Mouse (Mus musculus) heart, postnatal 0 days (tissue): ENCODE measurements around the gene Dnajc17. TPM values are rescaled to one million over a fixed set of nuclear protein-coding genes. Genes with fewer than 3 reads are reported as not detected.

Experiments
- ATAC-seq: fragments of 200-750 bp; cut with Nextera tagmentation; 2 replicates; pipeline ENCODE4 v1.8.0; 2017; ENCODE audit warnings: low read depth, moderate number of reproducible peaks, moderate library complexity; ENCODE audit not compliant: insufficient read depth
- DNase-seq: peaks from one replicate; pipeline ENCODE4 v3.0.0-alpha.2; 2016; ENCODE audit warnings: low spot score
- H3K27ac ChIP-seq: fragments of 300-500 bp; sonication (generic); 2 replicates; pipeline ENCODE4 v1.5.1; 2014; ENCODE audit warnings: low read depth, mild to moderate bottlenecking
- H3K27me3 ChIP-seq: fragments of 300-500 bp; sonication (generic); 2 replicates; pipeline ENCODE4 v1.6.1; 2014; ENCODE audit warnings: low read length, mixed read lengths; ENCODE audit not compliant: control insufficient read depth, insufficient read depth
- H3K36me3 ChIP-seq: fragments of 300-500 bp; sonication (generic); replicated peaks from 2 replicates; pipeline ENCODE4 v1.6.1; 2014; ENCODE audit warnings: low read length, mixed read lengths; ENCODE audit not compliant: control insufficient read depth, insufficient read depth
- H3K4me1 ChIP-seq: fragments of 300-500 bp; sonication (generic); 2 replicates; pipeline ENCODE4 v1.6.1; 2014; ENCODE audit warnings: antibody characterized with exemption; ENCODE audit not compliant: control insufficient read depth, insufficient read depth
- H3K4me2 ChIP-seq: fragments of 300-500 bp; sonication (generic); 2 replicates; pipeline ENCODE4 v1.6.1; 2014; ENCODE audit warnings: low read depth, mild to moderate bottlenecking, low read length, moderate library complexity
- H3K4me3 ChIP-seq: fragments of 300-500 bp; sonication (generic); 2 replicates; pipeline ENCODE4 v1.5.1; 2014; ENCODE audit warnings: low read depth, low read length
- H3K9ac ChIP-seq: fragments of 300-500 bp; sonication (generic); replicated peaks from 2 replicates; pipeline ENCODE4 v1.6.1; 2014; ENCODE audit warnings: low read depth, low read length, mixed read lengths
- H3K9me3 ChIP-seq: fragments of 300-500 bp; sonication (generic); replicated peaks from 2 replicates; pipeline ENCODE4 v1.6.1; 2016; ENCODE audit warnings: low read length; ENCODE audit not compliant: control insufficient read depth
- CTCF ChIP-seq: IDR thresholded peaks from 2 replicates; pipeline ENCODE4 v1.5.1; 2016; ENCODE audit warnings: antibody characterized with exemption, control low read depth, low read depth
- EP300 ChIP-seq: IDR thresholded peaks from 2 replicates; pipeline ENCODE4 v1.6.1; 2016; ENCODE audit warnings: antibody characterized with exemption, low read depth
- WGBS: fragments of 180-500 bp; shearing (Covaris S2); extraction: QIAGEN DNeasy Blood & Tissue Kit; methylation state at CpG from one replicate; pipeline ENCODE4 v1.1.7; 2014; 5-methylcytosine and 5-hydroxymethylcytosine counted together
- polyA plus RNA-seq: library from polyadenylated mRNA; unstranded; fragments of >200 nt; fragmentation: Nextera tagmentation; extraction: Ambion mirVana; gene quantifications from 2 replicates; pipeline ENCODE4 v1.2.1, GENCODE M21; 2015
- total RNA-seq: library from RNA; depleted of rRNA; stranded (reverse); fragments of >200 nt; gene quantifications from 2 replicates; pipeline ENCODE4 v1.2.3, GENCODE M21; 2014; ENCODE audit warnings: low replicate concordance

The Dnajc17 gene
- total and polyA plus RNA-seq, 2 experiments from 2014 or later, result 8.8 to 18.7 TPM

DNA sequence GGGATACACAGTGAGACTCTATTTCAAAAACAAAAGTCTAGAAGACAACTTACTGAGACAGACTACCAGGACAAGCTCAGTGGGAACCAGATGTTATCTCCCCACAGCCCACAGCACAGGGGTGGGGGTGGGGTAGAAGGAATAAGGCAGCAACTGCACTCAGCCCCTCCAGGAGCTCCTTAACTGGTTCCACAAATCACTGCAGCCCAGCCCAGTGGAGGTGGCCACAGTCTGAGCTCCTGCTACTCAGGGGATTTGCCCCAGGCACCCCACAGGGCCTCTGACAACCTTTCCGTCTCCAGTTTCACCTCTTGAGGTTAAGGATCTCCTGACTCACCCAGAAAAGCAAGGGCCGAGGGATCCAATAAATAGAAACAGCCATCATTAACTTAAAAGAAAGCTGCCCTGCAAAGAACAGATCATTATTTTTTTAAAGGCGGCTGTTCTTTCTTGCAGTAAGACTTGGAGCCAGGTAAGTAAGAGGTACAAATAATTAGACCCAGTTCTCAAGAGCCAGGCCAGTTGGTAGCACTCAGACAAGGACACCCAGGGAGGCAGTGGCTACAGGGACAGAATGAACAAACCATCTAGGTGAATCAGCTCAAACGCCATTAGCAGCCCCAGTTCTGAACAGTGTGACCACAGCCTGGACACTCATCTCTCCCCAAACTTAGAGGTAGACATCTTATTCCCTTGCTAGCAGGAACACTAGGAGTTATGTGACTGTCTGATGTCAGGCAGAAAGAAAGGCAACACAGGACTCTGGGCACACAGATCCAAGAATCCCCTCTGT, 12.1 kb downstream of the Dnajc17 start:
- H3K4me3 ChIP-seq, result no peak overlapping the region
- H3K9me3 ChIP-seq, result no peaks in the 10 kb centered on the region
- no peak overlapping the region for H3K9ac ChIP-seq
- no peak overlapping the region for H3K27ac ChIP-seq
- WGBS, result 65% methylated on average over 4 of the region's 4 CpGs
- DNase-seq (no peak), ATAC-seq (no peak)
- H3K4me1 ChIP-seq, result peaks cover 7% of the 10 kb centered on the region
- no peaks in the 10 kb centered on the region for H3K36me3 ChIP-seq
- no peak overlapping the region for H3K4me2 ChIP-seq
- H3K27me3 ChIP-seq, result no peaks in the 10 kb centered on the region
- no peak for TF ChIP-seq CTCF
- no peak for TF ChIP-seq EP300

DNA sequence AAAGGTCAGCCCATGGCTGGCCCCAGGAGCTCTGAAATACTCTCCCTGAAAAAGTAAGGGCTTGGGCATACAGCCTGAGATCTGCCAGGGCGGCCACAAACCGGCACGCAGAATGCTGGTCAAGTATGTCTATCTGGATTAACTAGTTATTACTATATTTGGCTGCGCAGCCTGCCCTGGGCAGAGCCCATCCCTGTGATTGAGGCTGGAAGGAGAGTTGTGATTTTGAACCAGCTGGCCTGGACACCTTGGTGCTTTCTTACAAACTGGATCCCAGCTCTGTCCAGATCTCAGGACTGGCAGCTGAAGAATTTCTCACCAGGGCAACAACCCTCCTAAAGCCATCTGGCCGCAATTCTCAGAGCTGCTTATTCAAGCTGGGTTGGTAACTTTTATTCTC, 14.5 kb downstream of the Dnajc17 start:
- WGBS, result 53% methylated on average over 5 of the region's 5 CpGs
- Histone ChIP-seq H3K27ac (peak overlapping the region; percentile 69), H3K27me3 (no peaks in the 10 kb centered on the region), H3K4me1 (peaks cover 7% of the 10 kb centered on the region), H3K9ac (no peak overlapping the region; the same call in 1 of the 2 replicates), H3K4me3 (no peak overlapping the region), H3K36me3 (no peaks in the 10 kb centered on the region), H3K4me2 (no peak overlapping the region), H3K9me3 (no peaks in the 10 kb centered on the region)
- TF ChIP-seq CTCF (no peak), EP300 (no peak)
- DNase-seq, result no peak
- ATAC-seq, result peak; percentile 57; the same call in 1 of the 2 replicates

DNA sequence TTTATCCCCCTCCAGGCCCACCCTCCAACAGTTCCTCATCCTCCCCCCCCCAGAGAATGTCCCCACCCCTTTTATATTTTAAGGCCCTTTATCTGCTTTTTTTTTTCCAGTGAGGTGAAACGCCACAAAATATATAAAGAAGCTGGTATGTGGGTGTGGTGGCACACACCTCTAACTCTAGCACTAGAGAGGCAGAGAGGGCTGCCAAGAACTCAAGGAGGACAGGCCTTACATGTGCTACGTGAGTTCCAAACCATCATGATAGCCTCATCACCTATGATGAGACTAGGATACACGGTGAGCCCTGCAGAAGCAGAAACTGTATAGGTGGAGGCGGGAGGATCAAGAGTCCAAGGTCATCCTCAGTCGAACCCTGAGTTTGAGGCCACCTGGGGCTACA, 17.6 kb downstream of the Dnajc17 start:
- H3K27ac ChIP-seq, result no peak overlapping the region
- H3K27me3 ChIP-seq, result no peaks in the 10 kb centered on the region
- no peaks in the 10 kb centered on the region for H3K9me3 ChIP-seq
- H3K36me3 ChIP-seq, result no peaks in the 10 kb centered on the region
- WGBS, result 62% methylated on average over 5 of the region's 5 CpGs
- no peak overlapping the region for H3K9ac ChIP-seq
- TF ChIP-seq EP300, result no peak
- TF ChIP-seq CTCF, result no peak
- ATAC-seq (no peak), DNase-seq (no peak)
- H3K4me1 ChIP-seq, result peaks cover 7% of the 10 kb centered on the region
- no peak overlapping the region for H3K4me2 ChIP-seq
- H3K4me3 ChIP-seq, result no peak overlapping the region

DNA sequence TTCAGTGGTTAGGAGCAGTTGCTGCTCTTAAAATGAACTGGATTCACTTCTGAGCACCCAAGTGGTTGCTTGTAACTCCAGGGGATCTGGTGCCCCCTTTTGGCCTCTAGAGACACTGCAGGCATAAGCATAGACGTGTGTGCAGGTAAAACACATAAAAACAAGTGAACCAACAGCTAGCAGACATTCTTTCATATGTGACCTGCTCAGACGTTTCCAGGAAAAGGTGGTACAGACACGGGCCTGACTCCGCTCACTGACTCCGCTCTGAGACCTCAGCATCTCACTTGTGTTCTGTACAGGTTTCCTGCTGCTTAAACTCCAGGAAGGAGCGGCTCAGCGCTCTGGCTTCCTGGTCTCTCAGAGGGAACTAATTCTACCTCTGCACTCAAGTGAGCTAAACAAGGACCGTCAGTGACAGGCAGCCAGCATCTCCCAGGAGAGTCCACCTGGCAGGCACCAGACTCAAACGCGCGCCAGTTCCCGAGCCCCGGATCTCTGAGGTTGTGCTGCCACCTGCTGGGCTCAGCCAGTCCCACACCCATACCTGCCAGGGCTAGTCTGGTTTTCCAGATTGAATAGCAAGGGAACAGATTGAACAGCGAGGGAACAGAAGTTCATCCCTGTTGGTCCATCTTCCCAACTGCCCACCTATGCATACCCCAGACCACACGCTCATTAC, 19.4 kb downstream of the Dnajc17 start:
- no peaks in the 10 kb centered on the region; the same call in 1 of the 2 replicates for H3K36me3 ChIP-seq
- no peak overlapping the region for H3K27ac ChIP-seq
- peak; percentile 89 for TF ChIP-seq CTCF
- TF ChIP-seq EP300, result no peak
- peak overlapping the region; percentile 28 for H3K4me3 ChIP-seq
- no peaks in the 10 kb centered on the region for H3K9me3 ChIP-seq
- ATAC-seq, result peak; percentile 85
- 7% methylated on average over 15 of the region's 15 CpGs for WGBS
- peaks cover 3% of the 10 kb centered on the region; the same call in 1 of the 2 replicates for H3K4me1 ChIP-seq
- H3K9ac ChIP-seq, result no peak overlapping the region
- H3K4me2 ChIP-seq, result peak overlapping the region; percentile 62
- no peaks in the 10 kb centered on the region for H3K27me3 ChIP-seq
- peak; percentile 51 for DNase-seq

DNA sequence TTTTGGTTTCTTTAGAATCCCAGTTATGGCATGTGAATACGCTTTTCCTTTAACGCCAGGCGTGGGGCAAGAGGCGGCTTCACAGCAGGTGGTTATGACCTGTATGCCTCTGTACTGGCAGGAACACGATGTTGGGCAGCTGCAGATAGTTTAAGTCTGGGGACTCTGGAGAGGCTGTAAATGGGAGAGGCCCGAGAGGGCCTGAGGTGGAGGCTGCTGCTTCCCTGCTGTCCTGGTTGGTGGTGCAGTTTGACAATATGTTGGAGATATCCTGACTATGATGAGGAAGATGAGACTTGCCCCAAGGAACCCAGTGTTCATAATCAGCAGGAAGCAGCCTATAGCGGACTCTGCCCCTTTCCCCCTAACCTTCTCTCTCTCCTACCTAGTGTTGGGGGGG, 25.7 kb downstream of the Dnajc17 start:
- Histone ChIP-seq H3K36me3 (peaks cover 18% of the 10 kb centered on the region), H3K4me3 (no peak overlapping the region), H3K4me1 (no peaks in the 10 kb centered on the region), H3K9ac (no peak overlapping the region), H3K27ac (no peak overlapping the region), H3K27me3 (no peaks in the 10 kb centered on the region), H3K4me2 (no peak overlapping the region), H3K9me3 (no peaks in the 10 kb centered on the region)
- TF ChIP-seq EP300, result no peak
- TF ChIP-seq CTCF, result no peak
- DNase-seq (no peak), ATAC-seq (no peak)
- WGBS, result 84% methylated on average over 7 of the region's 7 CpGs
